Mouse (Mus musculus): ENCODE measurements at regions not wholly inside any gene's neighbourhood (a gene's known extent, or its start where the extent isn't known, plus 50 kb on each side); places are given as distances from the start of the nearest gene placed in this dataset.
"Not testable (repeated sequence)": the region's sequence is repeated elsewhere in the genome, so short reads cannot be mapped to it uniquely, and the experiment has no call there.

GRCm38 (mm10) chr14:53704351-53704750 lies 549.6 kb downstream of the Dad1 start:
- TF ChIP-seq CTCF (IDR thresholded peaks at IDR 0.05; ENCODE audit: borderline replicate concordance, insufficient read depth, low read length); POLR2A (IDR thresholded peaks at IDR 0.05; ENCODE audit: low read depth, low read length): not testable (repeated sequence)
